Mouse (Mus musculus) neural tube, embryonic 11.5 days (tissue): Measurements from ENCODE around the gene Kcnmb2. TPM values are rescaled to one million over a fixed set of nuclear protein-coding genes. Genes with fewer than 3 reads are reported as not detected.

Experiments used
- ATAC-seq: fragments of 200-750 bp; cut with Nextera tagmentation; 2 replicates; pipeline ENCODE4 v1.8.0; 2017; ENCODE audit warnings: moderate number of reproducible peaks, mild to moderate bottlenecking, moderate TSS enrichment, moderate library complexity; ENCODE audit not compliant: insufficient read depth, low FRiP score, low TSS enrichment
- DNase-seq: peaks from one replicate; pipeline ENCODE4 v3.0.0-alpha.2; 2015; ENCODE audit warnings: low spot score
- H3K27ac ChIP-seq: fragments of 300-500 bp; sonication (generic); 2 replicates; pipeline ENCODE4 v1.5.1; 2014; ENCODE audit warnings: low read depth, mild to moderate bottlenecking, low read length
- H3K27me3 ChIP-seq: fragments of 300-500 bp; sonication (generic); 2 replicates; pipeline ENCODE4 v1.6.1; 2014; ENCODE audit warnings: mild to moderate bottlenecking, low read length, mixed read lengths; ENCODE audit not compliant: control insufficient read depth, insufficient read depth
- H3K36me3 ChIP-seq: fragments of 300-500 bp; sonication (generic); 2 replicates; pipeline ENCODE4 v1.6.1; 2014; ENCODE audit warnings: mild to moderate bottlenecking, low read length, moderate library complexity, mixed read lengths; ENCODE audit not compliant: control insufficient read depth, insufficient read depth
- H3K4me1 ChIP-seq: fragments of 300-500 bp; sonication (generic); 2 replicates; pipeline ENCODE4 v1.6.1; 2014; ENCODE audit warnings: low read length, mixed read lengths; ENCODE audit not compliant: control insufficient read depth, insufficient read depth
- H3K4me2 ChIP-seq: fragments of 300-500 bp; sonication (generic); 2 replicates; pipeline ENCODE4 v1.6.1; 2014; ENCODE audit warnings: low read depth, mild to moderate bottlenecking, moderate library complexity
- H3K4me3 ChIP-seq: fragments of 300-500 bp; sonication (generic); 2 replicates; pipeline ENCODE4 v1.5.1; 2014; ENCODE audit warnings: low read depth, low read length
- H3K9ac ChIP-seq: fragments of 300-500 bp; sonication (generic); 2 replicates; pipeline ENCODE4 v1.6.1; 2014; ENCODE audit warnings: mild to moderate bottlenecking, low read length
- H3K9me3 ChIP-seq: fragments of 300-500 bp; sonication (generic); 2 replicates; pipeline ENCODE4 v1.6.1; 2016; ENCODE audit warnings: low read length; ENCODE audit not compliant: control insufficient read depth
- WGBS: fragments of 180-500 bp; shearing (Covaris S2); extraction: QIAGEN DNeasy Blood & Tissue Kit; methylation state at CpG from one replicate; pipeline ENCODE4 v1.1.7; 2014; 5-methylcytosine and 5-hydroxymethylcytosine counted together
- polyA plus RNA-seq: library from polyadenylated mRNA; unstranded; fragments of >200 nt; fragmentation: Nextera tagmentation; extraction: Ambion mirVana; gene quantifications from 2 replicates; pipeline ENCODE4 v1.2.1, GENCODE M21; 2014

The Kcnmb2 gene
- polyA plus RNA-seq, 1 experiment from 2014 or later: 14.5 TPM

- H3K4me3 ChIP-seq: no peak overlapping the region
- no peaks in the 10 kb centered on the region for H3K27me3 ChIP-seq
- H3K36me3 ChIP-seq: no peaks in the 10 kb centered on the region
- H3K9ac ChIP-seq: no peak overlapping the region
- ATAC-seq: no peak
- 80% methylated on average over 8 of the region's 8 CpGs for WGBS
- H3K4me2 ChIP-seq: no peak overlapping the region
- no peak overlapping the region for H3K27ac ChIP-seq
- H3K9me3 ChIP-seq: no peaks in the 10 kb centered on the region
- no peaks in the 10 kb centered on the region for H3K4me1 ChIP-seq
- DNase-seq: no peak
Observed at GRCm38 (mm10) chr3:32073881-32074280, 171.6 kb downstream of the Kcnmb2 start.

GRCm38 (mm10) chr3:32088762-32089161 lies 186.5 kb downstream of the Kcnmb2 start:
- ATAC-seq: no peak
- H3K9ac ChIP-seq: no peak overlapping the region
- whole genome bisulfite sequencing: 83% methylated on average over 1 of the region's 1 CpGs
- no peak overlapping the region for H3K4me3 ChIP-seq
- no peak overlapping the region for H3K4me2 ChIP-seq
- DNase-seq: no peak
- H3K4me1 ChIP-seq: no peaks in the 10 kb centered on the region
- H3K27ac ChIP-seq: no peak overlapping the region
- H3K9me3 ChIP-seq: no peaks in the 10 kb centered on the region
- H3K36me3 ChIP-seq: no peaks in the 10 kb centered on the region
- H3K27me3 ChIP-seq: no peaks in the 10 kb centered on the region

DNA sequence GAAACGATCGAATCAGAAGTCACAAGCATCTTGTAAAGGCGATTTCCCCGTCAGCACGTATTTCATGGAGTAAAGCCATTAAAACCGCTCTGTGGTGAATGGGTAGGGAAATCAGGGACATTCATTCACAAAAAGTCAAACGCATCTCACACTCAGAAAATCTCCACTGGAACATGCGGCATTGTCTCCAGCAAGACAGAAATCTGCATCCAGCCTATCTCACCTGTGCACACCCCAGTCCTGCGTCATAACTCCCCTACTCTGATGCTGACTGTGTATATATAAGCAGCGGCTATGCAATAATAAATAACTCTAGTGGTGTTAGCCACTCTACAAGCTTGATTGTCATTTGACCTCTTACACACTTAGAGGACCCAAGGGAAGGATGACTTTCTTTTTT lies 199.1 kb downstream of the Kcnmb2 start:
- no peak overlapping the region for H3K4me3 ChIP-seq
- no peaks in the 10 kb centered on the region for H3K36me3 ChIP-seq
- no peaks in the 10 kb centered on the region for H3K4me1 ChIP-seq
- DNase-seq (no peak), ATAC-seq (no peak)
- H3K27me3 ChIP-seq: no peaks in the 10 kb centered on the region
- no peak overlapping the region for H3K27ac ChIP-seq
- WGBS: 90% methylated on average over 10 of the region's 10 CpGs
- no peaks in the 10 kb centered on the region for H3K9me3 ChIP-seq
- no peak overlapping the region for H3K9ac ChIP-seq
- H3K4me2 ChIP-seq: no peak overlapping the region

- H3K27me3 ChIP-seq: no peaks in the 10 kb centered on the region
- 80% methylated on average over 5 of the region's 5 CpGs for WGBS
- no peaks in the 10 kb centered on the region for H3K9me3 ChIP-seq
- no peaks in the 10 kb centered on the region for H3K36me3 ChIP-seq
- no peak overlapping the region for H3K9ac ChIP-seq
- no peak overlapping the region for H3K27ac ChIP-seq
- ATAC-seq: no peak
- no peak overlapping the region for H3K4me3 ChIP-seq
- H3K4me2 ChIP-seq: no peak overlapping the region
- DNase-seq: no peak
- H3K4me1 ChIP-seq: no peaks in the 10 kb centered on the region
Observed at GRCm38 (mm10) chr3:32119851-32120250, 217.5 kb downstream of the Kcnmb2 start.

DNA sequence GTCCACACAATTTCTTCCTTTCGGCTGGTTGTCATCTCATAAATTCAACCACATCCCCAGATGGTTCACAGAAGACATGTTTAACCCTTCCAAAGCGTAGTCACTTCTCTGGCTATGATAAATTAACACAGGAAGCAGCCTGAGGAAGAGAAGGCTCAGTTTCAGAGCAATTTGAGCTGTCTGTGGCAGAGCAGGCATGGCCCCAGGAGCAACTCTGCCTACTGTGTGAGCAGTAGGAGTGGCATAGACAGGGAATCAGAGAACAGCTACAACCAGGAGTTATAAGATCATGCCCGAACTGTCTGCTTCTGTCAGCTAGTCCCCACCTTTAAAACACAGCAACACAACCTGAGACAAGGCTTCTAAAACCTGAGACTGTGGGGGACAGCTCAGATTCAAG lies 219.4 kb downstream of the Kcnmb2 start:
- Histone ChIP-seq H3K36me3 (no peaks in the 10 kb centered on the region), H3K4me2 (no peak overlapping the region), H3K9me3 (no peaks in the 10 kb centered on the region), H3K27ac (no peak overlapping the region), H3K9ac (no peak overlapping the region), H3K4me3 (no peak overlapping the region), H3K27me3 (no peaks in the 10 kb centered on the region), H3K4me1 (no peaks in the 10 kb centered on the region)
- DNase-seq: no peak
- WGBS: 43% methylated on average over 3 of the region's 3 CpGs
- no peak for ATAC-seq

GRCm38 (mm10) chr3:32125431-32125830 lies 223.1 kb downstream of the Kcnmb2 start:
- DNase-seq (no peak), ATAC-seq (no peak)
- Histone ChIP-seq H3K27ac (no peak overlapping the region), H3K4me3 (no peak overlapping the region), H3K36me3 (no peaks in the 10 kb centered on the region), H3K27me3 (no peaks in the 10 kb centered on the region), H3K4me1 (no peaks in the 10 kb centered on the region), H3K4me2 (no peak overlapping the region), H3K9me3 (no peaks in the 10 kb centered on the region), H3K9ac (no peak overlapping the region)
- 57% methylated on average over 4 of the region's 4 CpGs for WGBS

DNA sequence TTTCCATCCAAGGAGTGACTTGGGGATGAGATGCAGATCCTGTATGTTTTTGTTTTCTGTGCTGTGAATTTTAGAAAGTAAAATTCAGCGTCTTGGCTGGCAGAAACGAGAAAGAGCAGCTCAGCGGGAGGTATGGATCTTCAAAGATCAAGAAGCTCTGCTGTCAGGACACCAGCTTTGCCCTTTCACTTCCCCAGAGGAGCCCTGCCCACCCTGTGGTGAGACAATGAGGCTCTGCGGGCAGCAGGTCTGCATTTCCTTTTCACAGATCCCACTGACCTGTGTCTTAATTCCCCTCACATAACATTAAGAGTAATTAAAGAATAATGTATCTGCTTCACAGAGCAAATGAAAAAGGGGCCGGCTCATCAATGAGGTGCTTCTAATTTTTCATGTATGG lies 226.1 kb downstream of the Kcnmb2 start:
- H3K4me2 ChIP-seq: no peak overlapping the region
- no peak overlapping the region for H3K27ac ChIP-seq
- H3K4me3 ChIP-seq: no peak overlapping the region
- no peaks in the 10 kb centered on the region for H3K27me3 ChIP-seq
- no peak overlapping the region for H3K9ac ChIP-seq
- H3K4me1 ChIP-seq: no peaks in the 10 kb centered on the region
- H3K36me3 ChIP-seq: no peaks in the 10 kb centered on the region
- ATAC-seq (no peak), DNase-seq (no peak)
- H3K9me3 ChIP-seq: no peaks in the 10 kb centered on the region
- 2% methylated on average over 5 of the region's 5 CpGs for WGBS

DNA sequence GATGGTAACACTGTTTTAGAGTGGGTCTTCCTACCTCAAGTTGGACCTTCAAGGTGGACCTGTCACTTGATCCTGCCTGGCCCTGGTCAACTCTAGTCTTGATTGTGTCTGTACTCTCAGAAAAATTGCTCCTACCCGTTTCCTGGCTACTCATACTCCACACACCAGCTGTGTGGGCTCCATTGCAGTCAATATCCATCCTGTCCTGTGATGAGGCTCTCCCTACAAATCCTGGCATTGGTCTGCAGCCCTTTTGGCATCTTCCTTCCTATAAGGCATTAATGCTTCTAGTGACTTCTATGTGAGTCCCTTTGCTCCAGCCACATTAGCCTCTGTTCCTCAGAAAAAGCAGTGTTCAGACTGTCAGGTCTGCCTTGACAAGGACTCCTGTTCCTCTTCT lies 228.4 kb downstream of the Kcnmb2 start:
- Histone ChIP-seq H3K4me1 (no peaks in the 10 kb centered on the region), H3K27me3 (no peaks in the 10 kb centered on the region), H3K9me3 (no peaks in the 10 kb centered on the region), H3K4me2 (no peak overlapping the region), H3K27ac (no peak overlapping the region), H3K9ac (no peak overlapping the region), H3K36me3 (no peaks in the 10 kb centered on the region), H3K4me3 (no peak overlapping the region)
- ATAC-seq: no peak
- no peak for DNase-seq
- WGBS: 62% methylated on average over 1 of the region's 1 CpGs

DNA sequence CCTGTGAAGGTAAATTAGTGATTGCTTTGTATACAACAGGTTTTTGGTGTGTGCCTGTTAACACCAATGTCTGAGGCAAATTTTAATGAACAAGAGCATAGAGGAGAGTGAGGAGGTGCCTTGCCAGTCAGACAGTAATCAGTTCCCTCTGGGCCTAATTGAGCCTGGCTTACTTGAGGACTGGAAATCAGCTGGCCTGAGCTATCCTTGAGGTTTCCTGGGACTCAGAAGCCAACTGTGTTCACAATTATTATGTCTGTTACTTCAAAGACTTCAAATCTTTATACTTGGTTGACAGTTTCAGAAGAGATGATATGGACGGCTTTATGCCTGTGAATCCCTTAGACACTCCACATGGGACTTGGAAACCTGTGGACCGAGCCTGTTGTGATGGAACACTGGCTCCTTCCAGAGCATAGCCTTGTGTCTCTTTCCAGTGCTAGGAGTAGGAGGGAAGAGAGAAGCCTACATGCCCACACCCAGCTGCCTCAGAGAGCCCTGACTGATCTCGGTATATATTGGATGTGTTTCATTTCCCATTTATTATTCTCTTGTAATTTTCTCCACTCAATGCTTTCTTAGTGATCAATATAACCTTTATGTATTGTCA lies 230.2 kb downstream of the Kcnmb2 start:
- ATAC-seq: no peak
- H3K4me1 ChIP-seq: no peaks in the 10 kb centered on the region
- no peaks in the 10 kb centered on the region for H3K36me3 ChIP-seq
- H3K9ac ChIP-seq: no peak overlapping the region
- DNase-seq: no peak
- no peak overlapping the region for H3K4me2 ChIP-seq
- 89% methylated on average over 3 of the region's 3 CpGs for WGBS
- H3K9me3 ChIP-seq: no peaks in the 10 kb centered on the region
- H3K4me3 ChIP-seq: no peak overlapping the region
- no peak overlapping the region for H3K27ac ChIP-seq
- H3K27me3 ChIP-seq: no peaks in the 10 kb centered on the region
